8 mouse cellular contexts compared by ENCODE assay signal in the genomic region with DNA sequence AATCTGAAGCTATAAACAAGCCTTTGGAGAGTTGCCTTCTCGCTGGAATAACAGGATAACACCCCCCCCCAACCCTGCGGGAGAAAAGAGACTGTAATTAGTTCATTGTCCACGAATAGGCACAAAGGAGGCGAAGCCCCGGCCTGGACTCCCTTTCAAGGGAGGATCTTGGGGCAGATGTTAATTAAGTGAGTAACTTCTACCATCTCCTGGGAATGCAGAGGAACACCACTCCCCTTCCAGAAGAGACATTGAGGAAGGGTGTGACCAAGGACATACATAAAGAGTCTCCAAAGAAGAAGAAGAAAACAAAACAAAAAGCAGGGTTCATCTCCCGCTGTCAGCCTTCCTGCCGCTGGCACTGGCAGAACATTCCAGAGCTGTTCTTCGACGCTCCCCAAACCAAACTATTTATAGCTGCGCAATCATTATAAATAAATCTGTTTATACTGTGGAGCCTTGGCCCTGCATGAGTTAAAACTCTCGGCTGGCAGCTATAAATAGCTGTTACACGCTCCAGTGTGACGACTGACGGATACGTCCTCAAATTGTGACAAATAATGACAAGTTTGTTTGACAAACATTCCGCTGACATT.
DNase-seq lines count a peak whose midpoint lies in the region; ATAC-seq lines count a peak whose summit lies in the region.

No protein-coding gene starts in this region.

- no peaks in the 10 kb centered on the region for H3K36me3 ChIP-seq in heart, embryonic 10.5 days
- H3K36me3 ChIP-seq in kidney, embryonic 14.5 days (ENCODE audit: control insufficient read depth, insufficient read depth, low read length), result no peaks in the 10 kb centered on the region
- no peaks in the 10 kb centered on the region for H3K36me3 ChIP-seq in midbrain, embryonic 15.5 days (replicated peaks)

- H3K4me3 ChIP-seq in heart, embryonic 10.5 days, result peak overlapping the region; percentile 37; the same call in 1 of the 2 replicates
- H3K4me3 ChIP-seq in kidney, embryonic 14.5 days (ENCODE audit: low read length), result no peak overlapping the region
- no peak overlapping the region for H3K4me3 ChIP-seq in midbrain, embryonic 15.5 days

- no peak overlapping the region for H3K9ac ChIP-seq in kidney, embryonic 14.5 days (ENCODE audit: low read depth, low read length)
- H3K9ac ChIP-seq in midbrain, embryonic 15.5 days, result no peak overlapping the region

- peak overlapping the region; percentile 22 for H3K4me2 ChIP-seq in kidney, embryonic 14.5 days (replicated peaks; ENCODE audit: low read depth, low read length)
- H3K4me2 ChIP-seq in midbrain, embryonic 15.5 days, result peak overlapping the region; percentile 8; the same call in 1 of the 2 replicates

- H3K9me3 ChIP-seq in heart, embryonic 10.5 days, result no peaks in the 10 kb centered on the region; the same call in 1 of the 2 replicates
- H3K9me3 ChIP-seq in kidney, embryonic 14.5 days (ENCODE audit: control insufficient read depth, low read length), result peaks cover 13% of the 10 kb centered on the region
- no peaks in the 10 kb centered on the region for H3K9me3 ChIP-seq in midbrain, embryonic 15.5 days

- 18% methylated on average over 16 of the region's 16 CpGs for WGBS in heart, embryonic 10.5 days
- WGBS in kidney, embryonic 14.5 days, result 14% methylated on average over 16 of the region's 16 CpGs
- 4% methylated on average over 16 of the region's 16 CpGs for WGBS in midbrain, embryonic 15.5 days

- no peak for ATAC-seq in kidney, embryonic 14.5 days (ENCODE audit: low FRiP score, low TSS enrichment)
- no peak for ATAC-seq in midbrain, embryonic 15.5 days (replicated peaks)

- H3K4me1 ChIP-seq in heart, embryonic 10.5 days, result peaks cover 50% of the 10 kb centered on the region
- H3K4me1 ChIP-seq in kidney, embryonic 14.5 days (ENCODE audit: control insufficient read depth, insufficient read depth, low read length), result peaks cover 28% of the 10 kb centered on the region
- H3K4me1 ChIP-seq in midbrain, embryonic 15.5 days, result peaks cover 40% of the 10 kb centered on the region

- no peaks in the 10 kb centered on the region for H3K27me3 ChIP-seq in heart, embryonic 10.5 days (ENCODE audit: insufficient read depth, poor library complexity, severe bottlenecking)
- no peaks in the 10 kb centered on the region for H3K27me3 ChIP-seq in kidney, embryonic 14.5 days (ENCODE audit: control insufficient read depth, insufficient read depth, low read length)
- H3K27me3 ChIP-seq in midbrain, embryonic 15.5 days (replicated peaks), result 0 out of 2 replicates have a peak, but pooled peaks cover 3% of the 10 kb centered on the region

- peak; percentile 22 for DNase-seq in urinary bladder, postnatal 14 days (ENCODE audit: low spot score)
- DNase-seq in urinary bladder, adult 18-20 months (ENCODE audit: low spot score in 2 of 2), result no peak
- no peak for DNase-seq in heart, embryonic 10.5 days (ENCODE audit: low spot score)
- no peak for DNase-seq in layer of hippocampus, postnatal 25 days (ENCODE audit: extremely low spot score in 1 of 2, low spot score in 1 of 2)
- no peak for DNase-seq in cerebellum, adult 11-12 months
- DNase-seq in spleen, postnatal 14 days (ENCODE audit: low spot score in 2 of 2), result no peak

- H3K27ac ChIP-seq in heart, embryonic 10.5 days, result peak overlapping the region; percentile 84
- no peak overlapping the region for H3K27ac ChIP-seq in kidney, embryonic 14.5 days (ENCODE audit: low read depth, low read length)
- H3K27ac ChIP-seq in midbrain, embryonic 15.5 days, result no peak overlapping the region
